Mouse (Mus musculus) forebrain, postnatal 0 days (tissue): Measurements from ENCODE around the gene Galnt2. TPM values are rescaled to one million over a fixed set of nuclear protein-coding genes. Genes with fewer than 3 reads are reported as not detected.
A peak's percentile ranks its signal among the peaks of the same experiment; 100 is the strongest.

Source experiments
- ATAC-seq: fragments of 200-750 bp; cut with Nextera tagmentation; 2 replicates; pipeline ENCODE4 v1.8.0; 2017; ENCODE audit warnings: mild to moderate bottlenecking, moderate library complexity
- DNase-seq: peaks from one replicate; pipeline ENCODE4 v3.0.0-alpha.2; 2015
- H3K27ac ChIP-seq: fragments of 300-500 bp; sonication (generic); 2 replicates; pipeline ENCODE4 v1.5.1; 2014; ENCODE audit warnings: low read depth, mild to moderate bottlenecking, antibody characterized with exemption, low read length, moderate library complexity, mixed read lengths
- H3K27me3 ChIP-seq: fragments of 300-500 bp; sonication (generic); 2 replicates; pipeline ENCODE4 v1.6.1; 2014; ENCODE audit warnings: mild to moderate bottlenecking, low read length, mixed read lengths; ENCODE audit not compliant: insufficient read depth
- H3K36me3 ChIP-seq: fragments of 300-500 bp; sonication (generic); 2 replicates; pipeline ENCODE4 v1.6.1; 2014; ENCODE audit warnings: mild to moderate bottlenecking, moderate library complexity; ENCODE audit not compliant: insufficient read depth
- H3K4me1 ChIP-seq: fragments of 300-500 bp; sonication (generic); 2 replicates; pipeline ENCODE4 v1.6.1; 2014; ENCODE audit warnings: antibody characterized with exemption; ENCODE audit not compliant: insufficient read depth
- H3K4me2 ChIP-seq: fragments of 300-500 bp; sonication (generic); 2 replicates; pipeline ENCODE4 v1.6.1; 2014; ENCODE audit warnings: low read depth, mild to moderate bottlenecking, moderate library complexity
- H3K4me3 ChIP-seq: fragments of 300-500 bp; sonication (generic); 2 replicates; pipeline ENCODE4 v1.5.1; 2014; ENCODE audit warnings: low read depth, low read length, mixed read lengths
- H3K9ac ChIP-seq: fragments of 300-500 bp; sonication (generic); 2 replicates; pipeline ENCODE4 v1.6.1; 2014; ENCODE audit warnings: mild to moderate bottlenecking
- H3K9me3 ChIP-seq: fragments of 300-500 bp; sonication (generic); 2 replicates; pipeline ENCODE4 v1.6.1; 2016; ENCODE audit warnings: low read length
- CTCF ChIP-seq: sonication (generic); IDR thresholded peaks from 2 replicates; pipeline ENCODE4 v1.5.1; 2016; ENCODE audit warnings: antibody characterized with exemption, control low read depth, low read depth
- WGBS: fragments of 180-500 bp; shearing (Covaris S2); extraction: QIAGEN DNeasy Blood & Tissue Kit; methylation state at CpG from one replicate; pipeline ENCODE4 v1.1.7; 2014; 5-methylcytosine and 5-hydroxymethylcytosine counted together
- polyA plus RNA-seq: library from polyadenylated mRNA; unstranded; fragments of >200 nt; fragmentation: Nextera tagmentation; extraction: Ambion mirVana; gene quantifications from 2 replicates; pipeline ENCODE4 v1.2.1, GENCODE M21; 2015
- total RNA-seq: library from RNA; depleted of rRNA; stranded (reverse); fragments of >200 nt; gene quantifications from 2 replicates; pipeline ENCODE4 v1.2.3, GENCODE M21; 2014

Galnt2 gene
- total and polyA plus RNA-seq, 2 experiments from 2014 or later, result 55.5 to 63.1 TPM

- ATAC-seq (no peak), DNase-seq (no peak)
- no peak overlapping the region for H3K27ac ChIP-seq
- H3K9ac ChIP-seq, result no peak overlapping the region
- H3K4me2 ChIP-seq, result no peak overlapping the region
- peaks cover 13% of the 10 kb centered on the region for H3K36me3 ChIP-seq
- no peaks in the 10 kb centered on the region for H3K4me1 ChIP-seq
- H3K27me3 ChIP-seq, result no peaks in the 10 kb centered on the region
- WGBS, result 65% methylated on average over 6 of the region's 6 CpGs
- H3K9me3 ChIP-seq, result no peaks in the 10 kb centered on the region
- H3K4me3 ChIP-seq, result no peak overlapping the region
- TF ChIP-seq CTCF, result no peak
These were observed 148.1 kb downstream of the Galnt2 start for GRCm38 (mm10) chr8:124379289-124379688.

- 27% methylated on average over 10 of the region's 10 CpGs for WGBS
- TF ChIP-seq CTCF, result no peak
- peaks cover 11% of the 10 kb centered on the region; the same call in 1 of the 2 replicates for H3K36me3 ChIP-seq
These were observed 151.0 kb downstream of the Galnt2 start for GRCm38 (mm10) chr8:124382235-124382634.

GRCm38 (mm10) chr8:124384336-124384735 lies 153.1 kb downstream of the Galnt2 start:
- DNase-seq (no peak), ATAC-seq (no peak)
- no peaks in the 10 kb centered on the region for H3K27me3 ChIP-seq
- H3K9me3 ChIP-seq, result no peaks in the 10 kb centered on the region
- H3K4me1 ChIP-seq, result no peaks in the 10 kb centered on the region
- H3K36me3 ChIP-seq, result peaks cover under 1% of the 10 kb centered on the region; the same call in 1 of the 2 replicates
- no peak overlapping the region for H3K27ac ChIP-seq
- H3K4me3 ChIP-seq, result no peak overlapping the region
- no peak overlapping the region for H3K9ac ChIP-seq
- 88% methylated on average over 19 of the region's 19 CpGs for WGBS
- TF ChIP-seq CTCF, result no peak
- no peak overlapping the region for H3K4me2 ChIP-seq

More at GRCm38 (mm10) chr8:124382235-124382634, 151.0 kb downstream of the Galnt2 start:
- no peak overlapping the region for H3K27ac ChIP-seq
- no peak overlapping the region for H3K4me3 ChIP-seq
- no peaks in the 10 kb centered on the region for H3K9me3 ChIP-seq
- H3K9ac ChIP-seq, result no peak overlapping the region
- DNase-seq, result no peak
- H3K4me1 ChIP-seq, result no peaks in the 10 kb centered on the region
- H3K27me3 ChIP-seq, result no peaks in the 10 kb centered on the region
- ATAC-seq, result peak; percentile 59
- H3K4me2 ChIP-seq, result no peak overlapping the region

GRCm38 (mm10) chr8:124386225-124386899 lies 155.2 kb downstream of the Galnt2 start:
- Histone ChIP-seq H3K27ac (no peak overlapping the region), H3K36me3 (no peaks in the 10 kb centered on the region), H3K9me3 (no peaks in the 10 kb centered on the region), H3K9ac (no peak overlapping the region), H3K4me3 (no peak overlapping the region), H3K4me1 (0 out of 2 replicates have a peak, but pooled peaks cover 4% of the 10 kb centered on the region), H3K27me3 (no peaks in the 10 kb centered on the region), H3K4me2 (no peak overlapping the region)
- TF ChIP-seq CTCF, result no peak
- ATAC-seq (peak; percentile 84), DNase-seq (peak; percentile 78)
- WGBS, result 64% methylated on average over 23 of the region's 23 CpGs

GRCm38 (mm10) chr8:124389495-124389894 lies 158.3 kb downstream of the Galnt2 start:
- Histone ChIP-seq H3K9me3 (no peaks in the 10 kb centered on the region), H3K27ac (0 out of 2 replicates have a peak overlapping the region, but pooled peaks have one; percentile 2), H3K4me3 (no peak overlapping the region), H3K4me1 (0 out of 2 replicates have a peak, but pooled peaks cover 7% of the 10 kb centered on the region), H3K4me2 (no peak overlapping the region), H3K27me3 (no peaks in the 10 kb centered on the region), H3K36me3 (no peaks in the 10 kb centered on the region), H3K9ac (no peak overlapping the region)
- ATAC-seq (no peak), DNase-seq (no peak)
- WGBS, result 79% methylated on average over 11 of the region's 11 CpGs
- TF ChIP-seq CTCF, result no peak

GRCm38 (mm10) chr8:124391191-124391590 lies 160.0 kb downstream of the Galnt2 start:
- 0 out of 2 replicates have a peak overlapping the region, but pooled peaks have one; percentile 0 for H3K27ac ChIP-seq
- DNase-seq, result peak; percentile 40
- 62% methylated on average over 7 of the region's 7 CpGs for WGBS

GRCm38 (mm10) chr8:124392271-124393012 lies 161.3 kb downstream of the Galnt2 start:
- Histone ChIP-seq H3K9me3 (no peaks in the 10 kb centered on the region), H3K4me3 (no peak overlapping the region)
- 53% methylated on average over 10 of the region's 10 CpGs for WGBS

More at GRCm38 (mm10) chr8:124391191-124391590, 160.0 kb downstream of the Galnt2 start:
- Histone ChIP-seq H3K27me3 (no peaks in the 10 kb centered on the region), H3K4me2 (no peak overlapping the region), H3K4me3 (no peak overlapping the region), H3K4me1 (0 out of 2 replicates have a peak, but pooled peaks cover 7% of the 10 kb centered on the region), H3K36me3 (no peaks in the 10 kb centered on the region), H3K9me3 (no peaks in the 10 kb centered on the region), H3K9ac (no peak overlapping the region)
- TF ChIP-seq CTCF, result no peak
- ATAC-seq, result peak; percentile 26

More at GRCm38 (mm10) chr8:124392271-124393012, 161.3 kb downstream of the Galnt2 start:
- no peak overlapping the region for H3K9ac ChIP-seq
- DNase-seq, result no peak
- H3K4me2 ChIP-seq, result no peak overlapping the region
- 0 out of 2 replicates have a peak, but pooled peaks cover 7% of the 10 kb centered on the region for H3K4me1 ChIP-seq
- no peak for TF ChIP-seq CTCF
- no peaks in the 10 kb centered on the region for H3K36me3 ChIP-seq
- H3K27ac ChIP-seq, result peak overlapping the region; percentile 22; the same call in 1 of the 2 replicates
- ATAC-seq, result 0 out of 2 replicates have a peak, but pooled peaks have one; percentile 21
- H3K27me3 ChIP-seq, result no peaks in the 10 kb centered on the region
